Mouse (Mus musculus): Measurements from ENCODE around the gene Cmbl. TPM values are rescaled to one million over a fixed set of nuclear protein-coding genes. Genes with fewer than 3 reads are reported as not detected.

The Cmbl gene
- polyA plus RNA-seq, 1 experiment from 2014 or later: 2.7 TPM

Other genes starting within 250 kb of the Cmbl start
- gene Ankrd33b, start 197.7 kb upstream of the Cmbl start, polyA plus RNA-seq (2016; fragmentation: Nextera tagmentation; extraction: Ambion mirVana): 0.85 and 0.87 TPM in 2 replicates
- 2.8 and 2.9 TPM in 2 replicates for gene Ropn1l, start 111.7 kb upstream of the Cmbl start, polyA plus RNA-seq (2016; fragmentation: Nextera tagmentation; extraction: Ambion mirVana)
- 67.5 and 70.9 TPM in 2 replicates for gene March6, start 34.3 kb upstream of the Cmbl start, polyA plus RNA-seq (2016; fragmentation: Nextera tagmentation; extraction: Ambion mirVana)
- 539 and 546 TPM in 2 replicates for gene Cct5, start 36.4 kb downstream of the Cmbl start, polyA plus RNA-seq (2016; fragmentation: Nextera tagmentation; extraction: Ambion mirVana)
- gene Fam173b, start 36.5 kb downstream of the Cmbl start, polyA plus RNA-seq (2016; fragmentation: Nextera tagmentation; extraction: Ambion mirVana): 12.3 and 12.4 TPM in 2 replicates